ENCODE assay signal across 12 mouse cellular contexts in genomic region chr1:184064306-184064705, GRCm38 (mm10). TPM values are rescaled to one million over a fixed set of nuclear protein-coding genes. Genes with fewer than 3 reads are reported as not detected.
DNase-seq lines count a peak whose midpoint lies in the region; ATAC-seq lines count a peak whose summit lies in the region.
"Had no signal": no experiment of that assay in that cellular context is flagged by ENCODE, and none has a peak within 500 bp of the region (broad histone marks: within the 10 kb centered on the region; RNA-seq: fewer than 3 reads in every experiment).

No protein-coding gene starts in this region.

- no peaks in the 10 kb centered on the region for H3K9me3 ChIP-seq in heart, embryonic 14.5 days (ENCODE audit: control insufficient read depth, low read length)
- H3K9me3 ChIP-seq in forebrain, embryonic 14.5 days (replicated peaks; ENCODE audit: control insufficient read depth, low read length): no peaks in the 10 kb centered on the region
- no peaks in the 10 kb centered on the region for H3K9me3 ChIP-seq in hindbrain, embryonic 11.5 days (ENCODE audit: control insufficient read depth, low read length)
- H3K9me3 ChIP-seq: lung, embryonic 15.5 days had no signal

- ATAC-seq in heart, embryonic 14.5 days (ENCODE audit: insufficient number of reproducible peaks, insufficient read depth, low FRiP score, low read depth): peak; percentile 38; the same call in 1 of the 2 replicates
- no peak for ATAC-seq in forebrain, embryonic 14.5 days
- ATAC-seq in hindbrain, embryonic 11.5 days (ENCODE audit: low FRiP score): no peak
- ATAC-seq: intestine, postnatal 0 days had no signal

- H3K27me3 ChIP-seq in heart, embryonic 14.5 days (ENCODE audit: control insufficient read depth, insufficient read depth, low read length): no peaks in the 10 kb centered on the region
- no peaks in the 10 kb centered on the region for H3K27me3 ChIP-seq in forebrain, embryonic 14.5 days (replicated peaks; ENCODE audit: control insufficient read depth, insufficient read depth, low read length)
- H3K27me3 ChIP-seq in hindbrain, embryonic 11.5 days (ENCODE audit: control insufficient read depth, insufficient read depth, low read length): no peaks in the 10 kb centered on the region
- H3K27me3 ChIP-seq: lung, embryonic 15.5 days had no signal

- peak overlapping the region; percentile 7; the same call in 1 of the 2 replicates for H3K4me2 ChIP-seq in heart, embryonic 14.5 days (ENCODE audit: low read length)
- no peak overlapping the region for H3K4me2 ChIP-seq in forebrain, embryonic 14.5 days (ENCODE audit: low read length)
- H3K4me2 ChIP-seq in hindbrain, embryonic 11.5 days (replicated peaks; ENCODE audit: low read depth, low read length): no peak overlapping the region
- H3K4me2 ChIP-seq: lung, embryonic 15.5 days had no signal

- no peak overlapping the region for H3K4me3 ChIP-seq in heart, embryonic 14.5 days (ENCODE audit: control insufficient read depth in 1 of 2, insufficient read depth in 1 of 2, low read depth in 1 of 2, low read length in 2 of 2)
- H3K4me3 ChIP-seq in forebrain, embryonic 14.5 days (ENCODE audit: low read depth, low read length): no peak overlapping the region
- H3K4me3 ChIP-seq in hindbrain, embryonic 11.5 days (ENCODE audit: low read depth, low read length): no peak overlapping the region
- H3K4me3 ChIP-seq: lung, embryonic 15.5 days had no signal

- peak; percentile 81 for DNase-seq in heart, adult 11 months
- DNase-seq in heart, postnatal 14 days: no peak
- DNase-seq in CD4-positive, CD25-positive, alpha-beta regulatory T cell, adult 2 months (ENCODE audit: low read depth, low spot score): peak; percentile 75
- peak; percentile 76 for DNase-seq in skeletal muscle tissue, adult 2 months (ENCODE audit: low read depth, low spot score)
- DNase-seq in forebrain, embryonic 14.5 days (ENCODE audit: low spot score): no peak
- no peak for DNase-seq in embryo, embryonic 9.5 days (ENCODE audit: extremely low spot score)
- DNase-seq in hindbrain, embryonic 11.5 days (ENCODE audit: low spot score): no peak
- DNase-seq: cerebellum, adult 8-10 months had no signal

- H3K36me3 ChIP-seq in heart, embryonic 14.5 days (ENCODE audit: control insufficient read depth, insufficient read depth, low read length): peaks cover 9% of the 10 kb centered on the region
- no peaks in the 10 kb centered on the region for H3K36me3 ChIP-seq in forebrain, embryonic 14.5 days (ENCODE audit: control insufficient read depth, insufficient read depth, low read length)
- H3K36me3 ChIP-seq in hindbrain, embryonic 11.5 days (ENCODE audit: control insufficient read depth, insufficient read depth, low read length): no peaks in the 10 kb centered on the region
- H3K36me3 ChIP-seq: lung, embryonic 15.5 days had no signal

- peak overlapping the region; percentile 63 to 80 for H3K27ac ChIP-seq in heart, embryonic 14.5 days (replicated peaks in 1 of 2; ENCODE audit: control insufficient read depth in 1 of 2, insufficient read depth in 1 of 2, low read depth in 2 of 2, low read length in 2 of 2)
- H3K27ac ChIP-seq in forebrain, embryonic 14.5 days (ENCODE audit: low read depth, low read length): no peak overlapping the region
- H3K27ac ChIP-seq in hindbrain, embryonic 11.5 days (ENCODE audit: low read depth, low read length): no peak overlapping the region
- H3K27ac ChIP-seq: lung, embryonic 15.5 days had no signal

- 38% methylated on average over 7 of the region's 7 CpGs for WGBS in heart, embryonic 14.5 days
- 80% methylated on average over 7 of the region's 7 CpGs for WGBS in forebrain, embryonic 14.5 days
- WGBS in hindbrain, embryonic 11.5 days: 82% methylated on average over 7 of the region's 7 CpGs

- H3K9ac ChIP-seq in heart, embryonic 14.5 days (ENCODE audit: low read length): peak overlapping the region; percentile 42; the same call in 1 of the 2 replicates
- no peak overlapping the region for H3K9ac ChIP-seq in forebrain, embryonic 14.5 days (ENCODE audit: low read length)
- H3K9ac ChIP-seq in hindbrain, embryonic 11.5 days (ENCODE audit: low read depth, low read length): no peak overlapping the region
- H3K9ac ChIP-seq: lung, embryonic 15.5 days had no signal

- H3K4me1 ChIP-seq in heart, embryonic 14.5 days (ENCODE audit: control insufficient read depth in 2 of 2, insufficient read depth in 2 of 2, low read length in 2 of 2): peaks cover 23 to 63% of the 10 kb centered on the region in 2 experiments
- peaks cover 20% of the 10 kb centered on the region for H3K4me1 ChIP-seq in forebrain, embryonic 14.5 days (ENCODE audit: control insufficient read depth, insufficient read depth, low read length)
- H3K4me1 ChIP-seq in hindbrain, embryonic 11.5 days (replicated peaks; ENCODE audit: control insufficient read depth, insufficient read depth, low read length): no peaks in the 10 kb centered on the region

- intact Hi-C loops in heart, postnatal 14 days (cut with DNase I): no loop called here

RNA-seq across cellular contexts. Expression of gene 1700056E22Rik, which starts 30.2 kb away (rescaled TPM):
- total RNA-seq in heart, postnatal 14 days (2021): under 1 TPM; 0.68 to 0.74 TPM
- 2.0 and 2.4 TPM in 2 replicates for polyA plus RNA-seq in heart, embryonic 14.5 days (2014; fragmentation: Nextera tagmentation; extraction: Ambion mirVana)
- polyA plus RNA-seq in forebrain, embryonic 14.5 days (2014; fragmentation: Nextera tagmentation; extraction: Ambion mirVana): 0.38 and 0.72 TPM in 2 replicates
- 1.9 and 2.2 TPM in 2 replicates for polyA plus RNA-seq in hindbrain, embryonic 11.5 days (2014; fragmentation: Nextera tagmentation; extraction: Ambion mirVana)
- total RNA-seq: megakaryocyte-erythroid progenitor cell, adult 5-6 weeks had no signal

RNA-seq across cellular contexts. Expression of gene Dusp10, which starts 51.2 kb away (rescaled TPM):
- 1 to 10 TPM; 6.9 to 7.2 TPM for total RNA-seq in heart, postnatal 14 days (2021)
- polyA plus RNA-seq in heart, embryonic 14.5 days (2014; fragmentation: Nextera tagmentation; extraction: Ambion mirVana): 9.7 and 10.5 TPM in 2 replicates
- 6.2 and 7.2 TPM in 2 replicates for polyA plus RNA-seq in forebrain, embryonic 14.5 days (2014; fragmentation: Nextera tagmentation; extraction: Ambion mirVana)
- 6.5 and 7.2 TPM in 2 replicates for polyA plus RNA-seq in hindbrain, embryonic 11.5 days (2014; fragmentation: Nextera tagmentation; extraction: Ambion mirVana)

Comparison
In these comparisons a context has a peak if more than half of its experiments do, and no peak if none do; other contexts are left out.
1. DNase-seq: peak in heart, adult 11 months (single experiment), CD4-positive, CD25-positive, alpha-beta regulatory T cell, adult 2 months (single experiment) and skeletal muscle tissue, adult 2 months (single experiment); none in heart, postnatal 14 days (0 of 2), forebrain, embryonic 14.5 days (single experiment), embryo, embryonic 9.5 days (single experiment) and hindbrain, embryonic 11.5 days (single experiment).
2. H3K27ac ChIP-seq: peak in heart, embryonic 14.5 days (2 of 2); none in forebrain, embryonic 14.5 days (single experiment) and hindbrain, embryonic 11.5 days (single experiment).